Mouse (Mus musculus) G1E (cell line): ENCODE measurements around the gene Tmprss12.
"Not testable (repeated sequence)": the region's sequence is repeated elsewhere in the genome, so short reads cannot be mapped to it uniquely, and the experiment has no call there.

Experiments used
- CTCF ChIP-seq: IDR thresholded peaks from 2 replicates; pipeline ENCODE4 v1.5.1; 2012; ENCODE audit warnings: low read depth, low read length, inconsistent platforms, mixed read lengths
- GATA1 ChIP-seq: IDR thresholded peaks from 2 replicates; pipeline ENCODE4 v1.6.1; 2012; ENCODE audit warnings: borderline replicate concordance, low read length, inconsistent platforms, mixed read lengths

GRCm38 (mm10) chr15:100260351-100260750, 20.3 kb upstream of the Tmprss12 start:
- not testable (repeated sequence) for TF ChIP-seq CTCF, GATA1
